Mouse (Mus musculus): ENCODE results near the gene Upk1b.

GRCm38 (mm10) chr16:38729139-38729538 is 71.0 kb downstream of the Upk1b start:
- TF ChIP-seq CTCF (IDR thresholded peaks at IDR 0.05; ENCODE audit: extremely low read depth, insufficient read depth, insufficient read length, insufficient replicate concordance) (no peak), POLR2A (IDR thresholded peaks at IDR 0.05; ENCODE audit: low read depth, low read length) (no peak)
